Mouse (Mus musculus) embryonic stem cell, embryonic (primary cell): ENCODE results near the gene Rora.

Source experiments
- CTCF ChIA-PET, 4 experiments: fragments of 300-600 bp in 2 of 4; fragments of 350-600 bp in 2 of 4; sonication (Branson Sonifier 250); formaldehyde crosslinking; loops; one replicate each; lab custom pipeline; 2022; ENCODE audit warnings: inconsistent platforms in 2 of 4; lab: Charles Lee
- POLR2A ChIA-PET, 4 experiments: fragments of 300-600 bp in 2 of 4; fragments of 350-600 bp in 2 of 4; sonication (Branson Sonifier 250); formaldehyde crosslinking; loops; one replicate each; lab custom pipeline; 2022; ENCODE audit warnings: antibody characterized with exemption in 4 of 4, inconsistent platforms in 1 of 4; lab: Charles Lee

Rora gene

GRCm38 (mm10) chr9:69213796-69214195 is 560.2 kb downstream of the Rora start:
- ChIA-PET POLR2A (interaction anchor here in 1 of 4 experiments (0.5 kb wide), 1 partner anchor 280 kb away, joined by 3 read pairs; no protein-coding TSS in a partner anchor), CTCF (interaction anchor here in 1 of 4 experiments (0.5 kb wide), 1 partner anchor 45 kb away, joined by 3 read pairs; no protein-coding TSS in a partner anchor)

DNA sequence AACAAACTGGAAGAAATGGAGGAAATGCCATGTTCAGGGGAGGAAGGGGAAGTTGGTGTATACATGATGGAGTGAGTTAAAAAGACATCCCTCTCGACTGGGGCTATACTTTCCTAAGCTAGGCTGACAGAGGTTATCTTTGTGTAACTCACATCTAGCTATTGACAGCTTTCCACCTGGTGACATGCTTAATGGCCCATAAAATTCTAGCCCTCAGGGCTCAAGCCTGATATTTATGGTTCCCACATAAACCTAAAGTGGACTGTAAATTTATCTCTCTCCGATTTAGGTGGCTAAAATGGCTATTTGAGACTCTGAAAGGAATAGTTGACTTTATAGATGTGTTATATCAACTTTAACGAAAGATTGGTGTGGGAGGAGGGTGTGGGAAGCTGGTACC is 571.3 kb downstream of the Rora start:
- POLR2A ChIA-PET: interaction anchor here in 1 of 4 experiments (0.6 kb wide), 1 partner anchor 23 kb away, joined by 3 read pairs; no protein-coding TSS in a partner anchor
- CTCF ChIA-PET: no interaction called here

- ChIA-PET POLR2A (interaction anchor here in 1 of 4 experiments (0.7 to 1.2 kb wide), 2 partner anchors 10 to 16 kb away, joined by 3 to 4 read pairs; no protein-coding TSS in a partner anchor), CTCF (interaction anchor here in 1 of 4 experiments (0.6 kb wide), 1 partner anchor 52 kb away, joined by 4 read pairs; no protein-coding TSS in a partner anchor)
These were observed 572.8 kb downstream of the Rora start for GRCm38 (mm10) chr9:69226424-69226823.

DNA sequence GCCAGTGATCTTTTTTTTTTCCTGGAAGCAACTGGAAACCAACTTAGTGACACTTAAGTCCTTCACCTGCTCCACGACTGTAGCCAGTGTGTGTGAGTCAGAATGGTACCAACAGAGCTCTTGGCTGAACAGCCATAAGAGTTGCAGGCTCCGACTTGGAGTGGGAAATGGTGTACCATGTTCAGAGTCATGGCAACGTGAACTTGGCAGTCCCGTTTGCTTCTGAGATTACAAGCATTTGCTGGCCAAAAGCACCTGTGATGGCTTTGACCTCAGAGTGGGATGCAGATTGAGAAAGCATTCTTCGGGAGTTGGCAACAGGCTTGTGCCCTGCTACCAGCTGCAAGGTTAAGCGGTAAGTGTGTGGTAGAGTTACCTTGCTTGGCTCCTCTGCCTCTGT is 574.2 kb downstream of the Rora start:
- CTCF ChIA-PET: no interaction called here
- POLR2A ChIA-PET: no interaction called here

GRCm38 (mm10) chr9:69229935-69230334 is 576.3 kb downstream of the Rora start:
- POLR2A ChIA-PET: interaction anchor here in 1 of 4 experiments (0.9 kb wide), 1 partner anchor 24 kb away, joined by 3 read pairs; no protein-coding TSS in a partner anchor
- CTCF ChIA-PET: no interaction called here

DNA sequence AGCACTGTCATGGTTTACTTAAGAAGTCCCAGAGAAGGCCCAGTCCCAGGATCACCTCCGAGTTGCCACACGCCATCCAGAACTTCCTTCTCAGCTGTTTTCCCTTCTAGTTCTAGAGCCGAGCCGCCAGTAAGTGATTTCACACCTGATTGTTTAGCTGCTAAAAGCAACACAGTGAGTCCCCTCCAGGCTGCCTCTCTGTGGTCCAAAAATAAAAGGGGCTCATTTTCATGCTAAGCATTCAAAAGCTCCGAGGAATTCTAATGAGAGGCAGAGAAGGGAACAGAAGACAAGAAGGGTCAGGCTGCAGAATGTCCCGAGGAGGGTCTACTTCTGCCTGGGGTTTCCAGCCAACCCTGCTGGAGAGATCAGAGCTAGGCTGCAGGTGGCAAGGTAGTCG is 580.9 kb downstream of the Rora start:
- POLR2A ChIA-PET: interaction anchor here in 2 of 4 experiments (0.8 to 1.0 kb wide), 2 partner anchors 119 to 658 kb away, joined by 3 to 4 read pairs; no protein-coding TSS in a partner anchor
- CTCF ChIA-PET: interaction anchor here in 1 of 4 experiments (0.6 kb wide), 1 partner anchor 1222 kb away, joined by 3 read pairs; no protein-coding TSS in a partner anchor

- ChIA-PET CTCF (interaction anchor here in 1 of 4 experiments (0.6 kb wide), 1 partner anchor 126 kb away, joined by 4 read pairs; no protein-coding TSS in a partner anchor), POLR2A (interaction anchor here in 2 of 4 experiments (0.6 to 0.7 kb wide), 2 partner anchors 11 to 665 kb away, joined by 3 read pairs; no protein-coding TSS in a partner anchor)
These were observed 583.7 kb downstream of the Rora start for GRCm38 (mm10) chr9:69237316-69237715.

GRCm38 (mm10) chr9:69242538-69242937 is 589.0 kb downstream of the Rora start:
- ChIA-PET CTCF (no interaction called here), POLR2A (interaction anchor here in 1 of 4 experiments (0.8 kb wide), 1 partner anchor 16 kb away, joined by 3 read pairs; no protein-coding TSS in a partner anchor)

- POLR2A ChIA-PET: no interaction called here
- CTCF ChIA-PET: no interaction called here
These were observed 590.0 kb downstream of the Rora start for GRCm38 (mm10) chr9:69243626-69244025.

- ChIA-PET CTCF (interaction anchor here in 1 of 4 experiments (0.7 kb wide), 1 partner anchor 112 kb away, joined by 4 read pairs; no protein-coding TSS in a partner anchor), POLR2A (interaction anchor here in 2 of 4 experiments (0.7 kb wide), 2 partner anchors 154 to 639 kb away, joined by 3 to 5 read pairs; no protein-coding TSS in a partner anchor)
These were observed 592.6 kb downstream of the Rora start for GRCm38 (mm10) chr9:69246225-69246624.

DNA sequence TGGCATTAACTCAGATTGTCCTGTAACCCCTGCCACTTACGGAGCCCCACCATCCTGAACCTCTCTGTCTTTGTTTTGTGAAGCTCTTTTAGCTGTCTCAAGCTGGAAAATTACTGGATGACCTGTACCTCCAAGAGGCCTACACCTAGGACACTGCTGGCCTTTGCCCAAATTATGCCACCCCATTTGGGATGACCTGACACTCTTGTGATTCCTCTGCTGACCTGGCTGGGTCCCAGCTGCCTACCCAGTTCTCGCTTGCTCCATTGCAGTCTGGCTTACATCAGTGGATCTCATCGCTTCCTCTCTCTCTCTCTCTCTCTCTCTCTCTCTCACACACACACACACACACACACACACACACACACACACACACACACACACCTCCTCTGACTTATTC is 596.0 kb downstream of the Rora start:
- CTCF ChIA-PET: interaction anchor here in 1 of 4 experiments (0.5 kb wide), 1 partner anchor 820 kb away, joined by 12 read pairs; no protein-coding TSS in a partner anchor
- POLR2A ChIA-PET: no interaction called here

DNA sequence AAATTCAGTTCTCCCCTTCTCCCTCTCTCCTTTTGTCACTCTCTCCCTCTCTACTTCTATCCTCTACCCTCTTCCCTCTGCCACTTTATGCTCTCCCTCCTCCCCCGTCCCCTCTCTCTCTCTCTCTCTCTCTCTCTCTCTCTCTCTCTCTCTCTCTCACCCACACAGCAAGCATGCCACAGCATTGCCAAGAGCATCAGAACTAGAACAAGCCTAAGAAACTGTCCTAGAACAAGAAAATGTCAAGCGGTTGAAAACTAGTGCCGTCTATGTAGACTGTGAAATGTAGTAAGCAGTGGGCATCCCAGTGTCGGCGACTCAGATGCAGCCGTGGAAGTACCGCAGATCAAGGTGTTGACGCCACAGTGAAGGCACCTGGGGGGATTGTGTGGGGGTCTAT is 596.7 kb downstream of the Rora start:
- CTCF ChIA-PET: no interaction called here
- POLR2A ChIA-PET: no interaction called here

DNA sequence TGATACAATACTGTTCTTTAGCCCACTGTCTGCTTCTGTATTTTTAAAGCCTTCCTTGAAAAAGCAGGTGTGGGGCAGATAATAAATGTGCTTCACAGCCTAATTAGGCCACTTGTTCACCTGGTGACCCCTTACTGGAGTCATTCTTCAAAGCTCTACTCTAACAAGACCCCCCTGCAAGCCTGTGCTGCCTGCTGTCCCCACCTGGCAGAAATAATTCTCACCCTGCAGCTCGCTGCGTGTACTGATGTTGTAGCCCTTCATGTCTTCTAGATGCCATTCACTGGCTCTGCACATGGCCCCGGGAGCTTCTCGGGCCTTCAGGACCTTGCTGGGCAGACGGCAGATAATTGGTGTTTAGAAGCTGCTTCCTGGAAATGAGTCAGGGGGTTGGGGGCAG is 604.9 kb downstream of the Rora start:
- ChIA-PET CTCF (no interaction called here), POLR2A (no interaction called here)

DNA sequence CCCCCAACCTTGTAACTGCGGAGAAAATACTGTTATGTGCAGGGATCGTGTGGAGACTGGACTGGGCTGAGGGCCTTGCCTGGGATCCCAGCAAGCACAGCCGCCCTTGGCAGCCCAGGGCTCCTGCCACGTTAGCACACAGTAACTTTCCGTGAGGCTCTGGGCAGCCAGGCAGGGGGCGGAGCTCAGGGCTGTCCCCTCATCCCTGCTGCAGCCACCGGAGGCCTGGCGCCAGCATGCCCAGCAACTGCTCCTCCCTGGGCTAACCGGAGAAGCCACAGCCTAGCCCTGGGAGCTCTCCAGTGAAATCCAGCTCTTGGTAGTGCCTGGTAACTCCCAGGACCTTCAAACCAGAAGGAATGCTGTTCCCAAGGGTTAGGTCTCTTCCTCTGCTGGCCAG is 605.8 kb downstream of the Rora start:
- ChIA-PET CTCF (interaction anchor here in 1 of 4 experiments (0.5 kb wide), 1 partner anchor 46 kb away, joined by 3 read pairs; no protein-coding TSS in a partner anchor), POLR2A (interaction anchor here in 2 of 4 experiments (0.6 to 1.1 kb wide), 2 partner anchors 31 to 172 kb away, joined by 3 to 4 read pairs; no protein-coding TSS in a partner anchor)

DNA sequence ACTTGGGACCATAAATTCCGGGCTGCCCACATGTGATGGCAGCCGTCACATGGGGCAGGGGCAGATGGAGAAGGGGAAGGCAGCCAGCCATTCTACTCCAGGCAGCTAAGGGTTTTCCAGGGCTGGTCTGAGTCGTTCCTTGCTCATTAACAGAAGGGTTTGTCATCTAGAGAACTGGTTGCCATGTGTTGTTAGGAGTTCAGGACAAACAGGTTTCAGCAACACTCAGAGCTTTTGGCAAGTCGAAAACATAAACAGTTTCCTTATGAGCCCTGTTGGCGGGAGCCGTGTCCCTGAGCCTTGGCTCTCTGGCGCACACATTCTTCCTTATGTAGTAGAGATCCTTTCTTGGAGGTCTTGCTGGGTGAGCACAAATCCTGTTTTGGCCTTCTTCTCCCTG is 611.6 kb downstream of the Rora start:
- POLR2A ChIA-PET: no interaction called here
- CTCF ChIA-PET: interaction anchor here in 2 of 4 experiments (0.6 to 1.7 kb wide), 2 partner anchors 215 to 1608 kb away, joined by 4 to 9 read pairs; no protein-coding TSS in a partner anchor

DNA sequence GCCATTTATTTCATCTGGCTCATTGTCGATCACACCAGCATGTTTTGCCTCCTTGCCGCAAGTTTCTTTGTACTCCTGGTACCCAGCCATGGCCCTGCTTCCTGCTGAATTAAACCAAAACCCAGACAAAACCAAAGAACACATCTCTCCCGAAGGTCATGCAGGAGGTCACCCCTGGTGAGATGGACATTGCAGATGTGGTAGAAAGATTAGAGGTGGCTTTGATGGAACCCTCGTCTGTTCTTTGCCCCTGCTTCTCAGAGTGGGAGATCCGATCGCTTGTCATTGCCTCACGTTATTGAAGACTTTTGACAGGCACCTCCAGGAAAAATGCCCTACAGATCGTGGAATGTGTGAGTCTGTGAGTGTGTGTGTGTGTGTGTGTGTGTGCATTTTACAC is 616.8 kb downstream of the Rora start:
- ChIA-PET CTCF (interaction anchor here in 2 of 4 experiments (0.6 to 1.1 kb wide), 2 partner anchors 22 to 219 kb away, joined by 3 read pairs; no protein-coding TSS in a partner anchor), POLR2A (interaction anchor here in 1 of 4 experiments (1.0 kb wide), 1 partner anchor 19 kb away, joined by 4 read pairs; no protein-coding TSS in a partner anchor)

- CTCF ChIA-PET: interaction anchor here in 2 of 4 experiments (0.6 to 1.1 kb wide), 2 partner anchors 23 to 218 kb away, joined by 3 read pairs; no protein-coding TSS in a partner anchor
- POLR2A ChIA-PET: interaction anchor here in 1 of 4 experiments (1.0 kb wide), 1 partner anchor 19 kb away, joined by 4 read pairs; no protein-coding TSS in a partner anchor
These were observed 617.3 kb downstream of the Rora start for GRCm38 (mm10) chr9:69270931-69271330.

DNA sequence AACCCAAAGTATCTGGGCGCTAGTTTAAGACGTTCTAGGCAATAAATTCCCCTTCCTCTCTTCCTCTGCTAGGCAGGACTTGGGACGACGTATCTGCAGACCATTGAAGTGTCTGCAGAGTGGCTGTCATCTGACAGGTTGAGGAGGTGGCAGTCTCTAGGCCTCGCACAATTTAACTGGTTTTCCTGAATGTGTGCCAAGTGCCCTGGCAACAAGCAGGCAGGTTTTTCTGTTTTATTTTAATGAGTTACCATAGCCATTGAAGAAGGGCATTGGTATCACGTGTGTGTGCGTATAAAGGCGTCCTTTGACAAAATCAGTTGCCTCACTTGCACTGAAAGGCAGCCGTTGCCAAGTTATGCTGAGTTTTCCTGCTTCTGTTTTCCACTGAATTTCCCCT is 619.3 kb downstream of the Rora start:
- CTCF ChIA-PET: no interaction called here
- POLR2A ChIA-PET: no interaction called here

DNA sequence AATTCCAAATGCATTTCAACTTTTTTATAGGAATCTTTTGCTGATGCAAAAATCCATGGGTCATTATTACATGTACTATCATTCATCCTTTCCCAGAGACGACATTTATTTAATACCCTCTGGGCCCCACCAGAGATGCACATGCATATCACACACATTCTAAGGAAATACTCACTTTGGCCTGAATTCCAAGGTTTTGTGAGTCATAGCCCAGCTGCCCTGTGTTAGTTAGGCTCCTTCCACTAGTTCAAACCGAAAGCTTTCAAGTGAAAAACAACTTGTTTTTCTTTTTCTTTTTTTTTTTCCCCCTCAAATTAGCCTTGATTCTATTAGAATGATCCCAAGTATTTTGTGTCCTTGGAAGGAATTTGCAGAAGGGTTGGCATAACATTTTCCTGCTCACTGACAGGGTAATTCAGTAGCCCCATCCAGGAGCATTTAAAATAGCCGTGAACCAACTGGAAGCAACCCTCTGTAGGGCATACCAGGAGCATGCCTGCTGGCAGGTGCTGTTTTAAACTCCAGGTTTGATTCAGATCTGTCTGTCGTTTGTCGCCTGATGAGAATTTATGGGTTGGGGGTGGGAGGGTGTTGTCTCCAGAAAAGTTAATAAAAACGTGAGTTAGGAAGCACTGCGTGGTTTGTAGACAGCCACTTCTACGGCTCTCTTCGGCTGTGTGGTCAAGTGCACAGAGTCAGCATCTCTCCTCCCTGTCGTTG is 621.3 kb downstream of the Rora start:
- CTCF ChIA-PET: no interaction called here
- POLR2A ChIA-PET: interaction anchor here in 1 of 4 experiments (1.0 kb wide), 1 partner anchor 15 kb away, joined by 4 read pairs; no protein-coding TSS in a partner anchor
